Mouse (Mus musculus) spleen, postnatal 4 days (tissue): ENCODE results near the gene Rpl7a.

Source experiments
- DNase-seq, 2 experiments: peaks; one replicate each; pipeline ENCODE4 v3.0.0; 2022; ENCODE audit warnings: low spot score in 2 of 2

The Rpl7a gene

GRCm38 (mm10) chr2:26914148-26914941 lies 3.8 kb downstream of the Rpl7a start:
- no peak for DNase-seq

DNA sequence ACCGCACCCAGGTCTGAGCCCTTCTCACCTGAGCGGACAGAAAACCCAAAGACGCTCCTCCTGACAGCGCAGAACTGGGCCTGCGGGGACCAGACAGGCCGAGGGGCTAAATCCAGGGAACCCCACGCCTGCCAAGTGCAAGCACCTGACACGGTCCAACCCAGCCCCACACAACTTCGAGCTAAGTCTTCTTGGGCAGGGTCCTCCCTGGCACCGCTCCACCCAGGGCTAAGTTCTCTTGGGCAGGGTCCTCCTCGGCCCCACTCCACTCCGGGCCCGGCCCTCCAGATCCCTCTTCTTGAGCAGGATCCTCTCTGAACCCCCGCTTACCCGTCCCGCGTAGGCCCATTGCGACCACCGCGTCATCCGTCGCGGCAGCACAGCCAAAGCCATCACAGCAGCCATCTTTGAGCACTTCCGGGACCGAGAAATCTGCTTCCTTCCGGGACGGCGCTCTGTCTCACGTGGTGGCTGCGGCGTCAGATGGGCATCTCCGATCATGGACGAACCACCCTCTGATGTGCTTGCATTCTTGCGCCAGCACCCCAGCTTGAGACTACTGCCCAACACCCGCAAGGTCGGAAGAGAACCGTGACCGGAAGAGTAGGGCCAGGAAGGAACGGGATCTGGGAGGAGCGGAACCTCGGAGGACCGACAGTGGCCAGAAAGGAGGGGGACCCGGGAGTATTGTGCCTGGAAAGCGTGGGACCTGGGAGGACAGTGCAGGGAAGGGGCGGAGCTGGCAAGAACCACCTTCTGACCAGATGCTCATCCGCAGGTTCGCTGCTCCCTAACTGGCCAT lies 5.6 kb downstream of the Rpl7a start, which contains the start of the genes Surf2 and Surf1:
Gene Surf2, plus strand, starts transcription at position 441 of the 802 bp plus-strand sequence.
Gene Surf1, minus strand, starts transcription at position 604 of the 802 bp plus-strand sequence.
- DNase-seq = peak; percentile 72 to 86

- DNase-seq = no peak
These were observed 6.2 kb downstream of the Rpl7a start for GRCm38 (mm10) chr2:26916738-26917137.

GRCm38 (mm10) chr2:26919684-26920083 lies 9.1 kb downstream of the Rpl7a start:
- DNase-seq = no peak

GRCm38 (mm10) chr2:26920190-26920855 lies 9.8 kb downstream of the Rpl7a start:
- DNase-seq = no peak

DNA sequence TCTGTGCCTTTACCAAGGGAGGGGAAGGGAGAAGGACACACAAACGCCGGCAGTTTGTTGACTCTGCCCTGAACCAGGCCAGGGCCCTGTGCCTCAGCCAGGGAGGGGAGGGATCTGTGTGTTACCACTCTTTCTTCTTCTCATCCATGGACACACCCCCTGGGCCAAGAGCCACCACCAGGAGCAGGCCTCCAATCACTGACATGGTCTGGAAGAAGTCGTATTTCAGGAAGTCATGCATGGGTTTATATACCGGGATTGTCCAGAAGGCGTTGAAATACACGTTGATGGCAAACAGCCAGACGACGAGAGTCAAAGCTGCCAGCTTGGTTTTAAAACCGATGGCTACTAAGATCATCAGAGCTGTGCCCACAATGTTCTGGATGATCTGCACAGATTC lies 11.2 kb downstream of the Rpl7a start:
- DNase-seq = no peak

GRCm38 (mm10) chr2:26927745-26928476 lies 17.3 kb downstream of the Rpl7a start:
- DNase-seq = no peak

DNA sequence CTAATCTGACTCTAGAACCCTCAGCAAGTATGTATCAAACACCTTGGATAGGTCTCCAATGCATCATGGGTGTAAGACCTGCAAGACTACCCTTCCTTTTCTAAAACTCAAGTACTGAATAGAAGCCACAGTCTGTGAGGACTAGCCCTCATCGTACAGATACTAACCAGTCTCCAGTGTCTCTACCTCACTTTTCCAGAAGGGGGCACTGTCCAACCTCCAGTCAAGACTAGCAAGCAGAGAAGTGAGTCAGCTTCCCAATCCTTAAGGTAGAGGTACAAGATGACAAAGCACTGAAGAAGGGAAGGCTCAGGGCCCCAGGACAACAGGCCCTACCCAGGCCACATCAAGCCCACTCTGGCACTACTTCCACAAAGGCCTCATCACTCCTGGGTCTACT lies 19.8 kb downstream of the Rpl7a start:
- peak; percentile 78 to 88 for DNase-seq

DNA sequence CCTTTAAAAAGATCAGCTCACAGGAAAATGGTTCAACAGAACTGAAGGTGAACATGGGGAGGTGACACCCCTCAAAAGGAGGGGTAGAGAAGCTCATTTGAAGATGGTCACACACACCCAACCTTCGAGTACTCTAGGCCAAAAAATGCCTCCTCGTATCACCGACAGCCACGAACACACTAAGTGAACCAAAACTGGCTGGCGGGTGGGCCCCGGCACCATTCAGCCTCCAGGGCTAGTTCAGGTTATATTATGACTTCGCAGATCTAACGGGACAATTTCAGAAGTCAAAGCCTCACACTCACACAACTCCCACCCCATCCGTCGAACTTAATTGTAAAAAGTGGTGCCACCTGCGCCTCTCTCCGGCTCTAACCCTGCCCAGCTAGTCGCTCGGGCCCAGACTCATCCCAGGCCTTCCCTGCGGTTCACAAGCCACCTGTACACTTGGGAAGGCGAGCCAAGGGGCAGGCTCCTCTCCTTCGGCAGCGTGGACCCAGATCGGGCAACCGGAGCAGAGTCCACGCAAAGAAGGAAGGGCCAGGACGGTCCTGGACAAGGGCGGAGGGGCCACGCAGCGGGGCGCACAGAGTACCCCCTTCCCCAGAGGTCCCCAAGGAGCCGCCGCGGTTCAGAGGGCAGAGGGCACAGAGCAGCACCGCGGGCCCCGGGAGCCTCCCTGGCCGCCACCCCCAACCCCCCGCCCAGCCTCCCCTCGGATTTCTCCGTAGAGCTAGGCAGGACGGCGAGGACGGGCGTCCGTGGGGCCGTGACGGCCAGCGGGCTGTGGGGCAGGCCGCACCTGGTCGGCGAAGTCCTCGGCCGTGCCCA lies 22.1 kb downstream of the Rpl7a start:
- peak; percentile 45 to 80 for DNase-seq

- peak; percentile 93 to 97 for DNase-seq
These were observed 22.9 kb downstream of the Rpl7a start, which contains the start of the genes Surf4 and Stkld1 for GRCm38 (mm10) chr2:26933304-26934055. TSS of gene Surf4 (minus strand) at chr2:26933928. TSS of gene Stkld1 (plus strand) at chr2:26934047.

GRCm38 (mm10) chr2:26935286-26935685 lies 24.7 kb downstream of the Rpl7a start:
- no peak for DNase-seq

DNA sequence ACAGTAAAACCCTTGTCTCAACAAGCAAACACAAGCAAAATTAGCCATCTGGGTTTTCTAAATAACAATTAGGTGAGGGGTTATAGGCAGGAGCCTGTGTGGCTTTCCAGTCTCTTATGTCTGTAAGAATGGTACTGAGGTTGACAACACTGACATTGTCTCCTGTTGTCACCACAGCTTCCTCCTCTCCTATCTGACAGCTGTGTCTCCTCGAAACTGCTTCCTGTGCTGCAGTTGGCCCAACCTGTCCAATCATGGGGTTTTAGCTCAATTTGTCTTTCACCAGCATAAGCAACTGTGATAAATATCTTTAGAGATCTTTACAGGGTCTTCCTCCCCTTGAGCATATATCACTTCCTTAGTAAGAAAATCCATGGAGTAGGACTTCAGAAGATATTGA lies 25.9 kb downstream of the Rpl7a start:
- no peak for DNase-seq

GRCm38 (mm10) chr2:26941539-26941938 lies 31.0 kb downstream of the Rpl7a start:
- peak in 1 of 2 experiments; percentile 23 for DNase-seq

- DNase-seq = no peak
These were observed 32.7 kb downstream of the Rpl7a start for GRCm38 (mm10) chr2:26943253-26943652.

GRCm38 (mm10) chr2:26950411-26950810 lies 39.8 kb downstream of the Rpl7a start:
- no peak for DNase-seq

- no peak for DNase-seq
These were observed 40.9 kb downstream of the Rpl7a start for GRCm38 (mm10) chr2:26951346-26951905.

- DNase-seq = no peak
These were observed 41.6 kb downstream of the Rpl7a start for GRCm38 (mm10) chr2:26952193-26952592.

DNA sequence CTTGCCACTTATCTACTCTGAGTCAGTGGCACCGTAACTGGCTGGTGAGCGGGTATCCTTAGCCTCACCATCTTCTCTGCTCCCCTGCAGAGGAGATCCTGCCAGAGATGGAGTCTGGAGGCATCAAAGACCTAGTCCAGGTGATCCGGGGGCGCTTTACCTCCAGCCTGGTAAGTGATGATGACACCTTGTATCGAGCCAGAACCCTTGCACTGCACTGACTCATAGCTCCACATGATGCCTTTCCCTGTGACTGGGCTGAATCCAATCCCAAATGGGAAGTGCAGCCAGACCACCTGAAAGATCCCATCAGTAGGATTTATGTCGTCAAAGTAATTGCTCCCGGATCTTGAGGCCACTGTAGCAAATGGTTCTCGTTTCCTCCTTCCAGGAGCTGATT lies 42.3 kb downstream of the Rpl7a start:
- DNase-seq = no peak

GRCm38 (mm10) chr2:26954735-26955395 lies 44.3 kb downstream of the Rpl7a start:
- DNase-seq = no peak
